Mouse (Mus musculus) lung, postnatal 10 days (tissue): ENCODE results near the gene Vac14.
A peak's percentile ranks its signal among the peaks of the same experiment; 100 is the strongest.
"Not testable (repeated sequence)": the region's sequence is repeated elsewhere in the genome, so short reads cannot be mapped to it uniquely, and the experiment has no call there.

Experiments used
- DNase-seq: peaks from one replicate; pipeline ENCODE4 v3.0.0; 2021

Vac14 gene

DNA sequence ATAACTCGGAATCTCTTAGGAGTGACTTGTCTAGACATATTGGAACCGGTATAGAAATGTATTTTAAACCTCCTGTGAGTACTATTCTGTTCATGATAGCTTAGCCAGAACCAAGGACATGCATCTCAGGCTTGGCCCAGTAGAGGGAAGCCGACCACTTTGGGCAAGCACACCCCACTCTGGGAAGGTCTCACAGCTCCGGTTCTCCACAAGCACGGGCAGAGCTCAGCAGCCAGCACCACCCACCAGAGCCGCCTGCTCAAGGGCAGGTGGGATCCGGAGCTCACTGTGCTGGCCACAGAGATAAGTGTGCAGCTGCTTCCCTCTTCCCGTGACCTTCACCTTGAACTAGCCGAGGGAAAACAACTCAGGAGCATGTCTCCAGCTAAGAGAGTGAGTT is 32.5 kb downstream of the Vac14 start:
- DNase-seq: peak; percentile 65

DNA sequence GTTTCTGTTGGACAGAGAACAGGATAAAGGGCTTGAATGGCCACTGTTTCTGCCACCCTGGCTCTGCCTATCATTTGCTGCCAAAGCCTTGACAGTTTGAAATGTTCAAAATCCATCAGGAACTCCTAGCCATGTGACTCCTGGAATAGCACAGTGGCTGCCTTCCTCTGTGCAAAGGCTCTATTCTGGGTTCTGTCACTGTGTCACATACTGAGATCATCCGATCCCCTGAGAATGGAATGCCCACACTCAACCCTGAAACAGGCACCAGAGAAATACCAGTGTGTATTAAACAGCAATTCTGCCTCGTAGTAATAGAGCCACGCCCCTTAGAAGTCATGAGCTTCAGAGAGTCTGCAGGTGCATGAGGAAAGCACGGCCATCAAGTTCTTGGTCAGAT is 33.5 kb downstream of the Vac14 start:
- no peak for DNase-seq

DNA sequence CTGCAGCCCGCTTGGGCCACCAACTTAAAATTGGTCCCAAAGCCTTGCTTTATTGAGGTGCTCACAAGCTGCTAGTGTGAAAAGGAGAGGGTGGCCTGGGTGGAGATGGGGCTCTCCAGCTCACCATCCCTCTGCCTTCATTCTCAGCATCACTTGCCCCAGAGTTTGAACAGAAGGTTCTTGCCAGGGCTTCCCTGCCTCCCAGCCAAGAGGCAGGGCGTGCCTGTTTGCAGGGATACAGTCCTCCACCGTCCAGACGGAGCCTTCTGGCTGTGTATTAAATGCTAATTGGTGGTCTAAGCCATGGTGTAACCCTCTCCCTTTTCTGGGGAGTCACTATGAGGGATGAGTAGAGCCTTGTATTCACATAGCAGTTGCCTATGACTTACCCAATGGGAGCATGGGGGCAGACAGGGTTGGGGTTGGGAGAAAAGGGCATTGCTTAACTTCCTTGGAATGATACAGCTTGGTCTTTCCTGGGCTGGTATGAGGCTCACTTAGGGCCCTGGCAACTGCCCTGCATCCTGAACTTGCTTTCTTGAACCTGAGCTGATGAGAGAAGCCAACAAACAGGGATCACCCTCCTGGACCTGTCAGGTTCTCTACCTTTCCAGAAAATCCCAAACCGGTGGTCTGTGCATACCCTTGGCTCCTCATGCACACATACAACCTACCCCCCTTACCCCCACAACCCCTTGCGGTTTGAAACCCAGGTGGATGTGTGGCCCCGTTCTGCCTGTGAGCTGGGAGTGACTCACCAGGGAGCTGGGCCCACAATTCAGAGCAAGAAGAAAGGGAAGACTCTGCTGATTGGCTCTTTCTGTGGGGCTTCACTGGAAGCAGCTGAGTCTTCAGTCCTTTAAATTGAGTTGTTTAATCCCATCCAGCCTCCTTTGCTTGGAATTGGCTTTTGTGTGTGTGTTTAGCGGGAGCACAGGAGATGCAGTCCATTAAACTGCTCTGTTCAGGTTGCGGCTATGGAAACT is 36.0 kb downstream of the Vac14 start:
- no peak for DNase-seq

DNA sequence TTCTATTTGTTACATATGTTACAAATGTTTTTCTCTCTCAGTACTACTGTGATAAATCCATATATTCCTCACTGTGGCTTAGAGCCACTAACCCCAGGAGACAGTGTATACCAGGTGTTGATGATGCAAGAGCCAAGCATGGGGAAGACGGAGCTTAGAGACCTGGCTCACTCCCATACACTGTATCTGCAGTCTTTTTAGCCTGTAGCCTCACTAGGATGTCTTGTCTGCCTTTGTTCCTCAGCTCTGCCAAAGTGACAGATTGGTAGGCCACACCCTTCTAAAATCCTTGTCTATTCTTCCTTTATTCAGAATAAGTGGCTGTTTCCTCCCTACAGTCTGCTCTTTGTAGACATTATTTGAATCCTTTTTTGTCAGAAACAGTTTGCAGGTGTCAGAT is 37.4 kb downstream of the Vac14 start:
- no peak for DNase-seq

DNA sequence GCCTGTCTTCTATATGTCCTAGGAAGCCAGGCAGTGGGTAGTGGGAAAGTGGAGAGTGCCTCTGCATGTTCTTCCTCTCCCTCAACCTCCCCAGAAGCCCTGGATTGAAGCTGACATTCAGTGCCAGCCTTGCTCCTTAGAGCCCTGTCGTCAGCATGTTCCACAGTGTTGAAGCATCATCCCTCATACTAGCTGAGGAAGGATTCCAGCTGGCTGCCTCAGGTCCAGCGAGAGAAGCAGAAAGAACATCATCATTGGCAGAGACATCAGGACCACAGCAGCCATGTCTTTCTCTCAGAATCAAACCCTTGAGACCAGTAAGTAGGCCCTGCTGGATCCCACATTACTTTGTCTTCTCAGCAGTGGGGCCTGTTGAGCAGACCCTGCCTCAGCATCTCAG is 39.3 kb downstream of the Vac14 start:
- no peak for DNase-seq

DNA sequence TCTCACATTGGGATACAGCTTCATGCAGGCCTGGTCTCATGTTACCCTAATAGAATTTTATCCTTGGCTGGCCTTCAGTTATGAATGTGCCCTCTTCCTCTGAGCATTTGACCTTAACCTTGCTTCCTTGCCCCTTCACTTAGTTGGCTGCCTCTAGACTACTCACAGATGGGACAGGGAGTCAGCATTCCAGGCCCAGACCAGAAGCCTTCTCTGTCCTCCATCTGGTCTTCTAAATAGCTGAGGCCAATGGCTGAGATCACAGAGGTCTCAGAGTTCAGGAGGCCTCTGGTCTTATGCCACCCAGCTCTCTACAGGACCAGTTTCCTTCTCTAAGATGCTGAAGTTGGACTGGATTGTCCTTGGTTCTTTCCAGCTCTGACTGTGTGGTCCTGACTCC is 41.7 kb downstream of the Vac14 start:
- DNase-seq: no peak

DNA sequence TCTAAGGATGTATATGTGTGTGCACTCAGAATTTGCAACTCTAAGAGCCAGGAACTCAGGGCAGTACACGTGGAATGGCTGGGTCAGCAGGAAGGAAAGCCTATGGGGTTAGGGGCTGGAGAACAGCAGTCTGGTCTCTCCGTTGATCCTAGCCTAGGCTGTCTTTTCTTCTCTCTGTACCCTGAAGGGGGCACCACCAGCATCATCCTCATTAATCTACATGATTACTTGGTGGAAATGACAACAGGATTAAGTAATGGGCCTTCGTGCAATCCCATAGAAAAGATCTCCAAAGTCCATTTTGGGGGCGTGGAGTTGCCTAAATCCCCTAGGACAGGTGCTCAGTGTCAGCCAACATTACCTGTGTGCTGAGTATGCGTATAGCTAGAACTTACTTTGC is 44.2 kb downstream of the Vac14 start:
- DNase-seq: peak; percentile 43

DNA sequence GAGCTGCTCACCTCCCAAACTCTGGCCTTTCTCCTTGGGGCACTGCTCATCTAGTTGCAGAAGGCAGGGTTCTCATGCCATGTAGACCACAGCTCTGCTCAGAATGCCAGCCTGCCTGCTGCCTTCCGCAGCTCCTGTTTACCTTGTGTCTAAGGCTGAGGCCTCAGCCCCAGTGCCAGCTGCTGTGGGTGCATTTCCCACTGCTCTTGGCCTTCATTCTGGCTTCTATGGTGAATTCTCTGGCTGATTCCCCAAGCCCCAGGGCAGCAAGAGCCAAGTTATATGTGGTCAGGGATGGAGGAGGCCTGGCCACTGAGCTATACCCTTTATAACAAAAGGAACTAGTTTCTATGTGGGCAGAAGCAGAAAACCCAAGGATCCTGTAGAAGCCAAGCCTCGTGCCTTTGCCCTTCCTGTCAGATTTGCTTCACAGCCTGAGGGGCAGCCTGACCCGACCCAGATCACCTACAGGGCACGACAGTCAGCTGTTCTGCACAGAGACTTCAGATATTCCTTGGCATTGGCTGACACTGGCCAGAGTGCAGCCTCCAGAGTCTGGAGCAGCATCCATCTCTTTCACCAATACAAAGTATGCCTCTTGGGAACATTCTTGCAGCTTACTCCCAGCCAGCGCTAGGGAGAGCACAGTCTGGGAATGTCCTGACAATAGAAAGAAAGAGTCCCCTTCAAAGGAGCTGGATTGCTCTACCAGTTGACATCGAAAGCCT is 44.8 kb downstream of the Vac14 start:
- peak; percentile 41 for DNase-seq

DNA sequence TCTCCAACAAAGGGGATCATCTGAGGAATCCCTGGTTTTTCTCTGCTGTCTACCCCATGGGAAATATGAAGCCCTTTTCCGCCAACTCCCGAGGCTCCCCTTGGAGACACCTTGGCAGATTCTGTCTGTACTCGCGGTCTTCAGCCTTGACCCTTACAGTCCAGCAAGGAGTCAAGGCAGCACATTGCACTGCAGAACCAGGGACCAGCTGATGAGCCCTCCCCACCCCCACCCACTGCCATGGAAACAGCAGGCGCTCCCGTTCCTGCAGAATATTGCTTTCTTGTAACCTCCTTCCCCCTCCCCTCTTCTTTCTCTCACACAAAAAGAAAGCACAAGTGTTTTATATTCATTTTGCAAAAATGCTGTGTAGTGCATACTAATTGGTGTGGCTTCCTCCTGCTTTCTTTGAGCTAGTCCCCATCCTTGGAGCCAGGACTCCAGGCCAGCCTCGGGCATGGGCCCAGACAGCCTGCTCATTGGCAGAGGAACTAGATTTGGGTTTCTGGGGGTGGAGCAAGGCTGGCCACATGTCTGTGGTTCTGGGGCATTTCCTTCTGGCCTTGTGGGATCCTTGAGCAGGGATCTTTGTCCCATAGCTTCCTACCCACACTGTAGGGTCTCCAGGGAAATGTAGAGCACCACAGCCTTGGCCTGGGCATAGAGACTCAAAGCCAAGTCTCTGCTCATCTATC is 46.0 kb downstream of the Vac14 start:
- peak; percentile 85 for DNase-seq

DNA sequence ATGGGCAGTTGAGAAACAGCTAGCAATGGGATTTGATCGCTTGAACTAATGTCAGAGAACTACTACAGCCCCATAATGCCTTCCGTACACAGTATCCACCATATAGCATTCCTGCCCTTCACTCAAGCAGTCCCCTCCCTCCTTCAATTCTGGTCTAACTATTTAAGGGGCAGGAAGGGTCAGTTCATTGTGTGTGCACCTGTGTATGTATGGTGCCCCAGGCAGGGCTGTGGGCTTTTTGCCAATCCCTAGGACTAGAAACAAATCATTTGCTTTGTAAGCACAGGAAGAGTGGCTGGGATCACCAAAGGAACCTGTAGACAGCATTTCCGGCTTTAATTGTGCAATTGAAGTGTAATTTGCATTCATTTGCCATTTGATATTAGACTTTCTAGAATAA is 46.6 kb downstream of the Vac14 start:
- DNase-seq: no peak

DNA sequence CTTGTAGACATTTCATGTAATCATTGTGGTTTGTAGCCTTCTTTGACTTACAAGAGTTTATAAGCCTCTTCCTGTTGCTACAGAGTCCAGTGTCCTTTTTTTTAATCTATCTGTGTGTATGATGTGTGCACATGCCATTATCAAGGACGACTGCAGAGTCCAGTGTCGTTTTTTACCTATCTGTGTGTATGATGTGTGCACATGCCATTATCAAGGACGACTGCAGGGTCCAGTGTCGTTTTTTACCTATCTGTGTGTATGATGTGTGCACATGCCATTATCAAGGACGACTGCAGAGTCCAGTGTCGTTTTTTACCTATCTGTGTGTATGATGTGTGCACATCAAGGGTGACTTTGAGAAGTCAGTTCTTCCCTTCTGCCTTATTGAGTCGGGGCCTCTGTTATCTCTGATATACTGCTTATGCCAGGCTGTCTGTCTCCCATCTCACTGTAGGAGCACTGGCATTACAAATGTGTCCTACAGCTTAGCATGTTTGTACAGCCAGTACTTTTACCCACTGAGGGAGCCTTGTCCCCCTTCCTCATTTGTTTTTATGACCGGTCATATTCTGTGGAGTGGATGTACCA is 49.3 kb downstream of the Vac14 start:
- DNase-seq: not testable (repeated sequence)

DNA sequence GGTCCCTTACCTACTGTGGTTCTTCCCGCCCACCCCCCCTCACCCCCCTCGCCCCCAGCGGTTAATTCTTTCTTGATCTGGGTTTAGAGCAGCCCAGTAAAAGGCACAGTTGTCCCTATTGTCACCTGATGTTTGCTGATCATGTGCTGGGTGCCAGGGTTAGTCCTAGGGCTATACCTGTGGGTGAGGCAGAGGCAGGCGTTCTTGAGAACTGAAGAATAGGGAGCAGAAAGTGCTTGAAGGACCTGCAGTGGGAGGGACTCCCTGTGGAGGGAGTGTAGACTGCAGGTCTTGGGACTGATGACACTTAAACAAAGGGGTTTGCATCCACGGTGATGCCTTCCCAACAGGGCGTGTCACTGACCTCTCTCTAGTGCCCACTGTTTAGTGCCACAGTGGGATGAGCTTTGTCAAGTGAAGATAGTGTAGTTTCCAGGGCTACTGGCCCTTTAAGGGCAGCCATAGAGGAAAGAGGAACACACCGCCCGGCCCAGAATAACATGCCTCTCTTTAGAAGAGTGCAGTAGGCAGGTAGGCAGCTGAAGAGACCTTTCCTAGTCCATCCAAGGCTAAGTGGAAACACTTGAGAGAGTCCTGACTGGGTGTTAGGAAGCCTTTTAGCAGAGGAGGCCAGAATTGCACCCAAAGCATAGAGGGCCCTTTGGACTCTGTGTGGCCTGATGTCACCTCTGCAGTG is 51.7 kb downstream of the Vac14 start:
- peak; percentile 26 for DNase-seq

DNA sequence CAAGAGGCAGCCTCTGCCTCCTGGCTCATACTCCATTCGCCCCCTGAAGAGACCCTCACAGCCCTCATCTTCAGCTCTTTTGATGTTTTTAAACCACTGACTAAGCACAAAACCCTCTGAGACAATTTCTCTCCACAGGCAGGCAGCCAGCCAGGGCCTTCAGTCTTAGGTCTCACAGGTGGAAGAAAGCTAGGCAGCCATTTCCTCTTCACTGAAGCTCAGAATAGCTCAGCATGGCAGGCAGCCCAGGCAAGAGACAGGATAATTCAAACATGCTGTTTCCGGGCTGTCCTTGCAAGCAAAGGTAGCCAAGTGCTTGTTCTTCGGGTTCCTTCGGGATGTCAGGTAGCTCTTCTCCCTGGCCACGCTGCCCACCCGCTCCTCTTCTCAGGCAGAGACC is 52.9 kb downstream of the Vac14 start:
- DNase-seq: peak; percentile 64

DNA sequence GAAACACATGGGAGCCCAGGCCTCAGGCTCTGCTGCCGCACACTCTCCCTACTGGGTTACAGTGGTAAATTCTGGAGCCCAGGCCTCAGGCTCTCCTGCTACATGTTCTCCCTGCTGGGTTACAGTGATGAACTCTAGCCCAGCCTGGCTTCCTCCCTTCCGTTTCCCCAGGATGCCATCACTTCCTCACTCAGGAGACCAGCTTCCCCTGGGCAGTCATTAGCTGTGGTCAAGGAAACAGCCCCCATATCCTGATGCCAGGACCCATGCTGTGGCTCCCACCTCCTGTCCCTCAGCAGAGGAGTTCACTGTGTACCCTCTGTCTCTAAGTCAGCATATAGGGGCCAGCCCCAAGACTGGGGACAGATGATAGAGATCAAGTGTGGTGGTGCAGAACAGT is 53.7 kb downstream of the Vac14 start:
- peak; percentile 63 for DNase-seq

DNA sequence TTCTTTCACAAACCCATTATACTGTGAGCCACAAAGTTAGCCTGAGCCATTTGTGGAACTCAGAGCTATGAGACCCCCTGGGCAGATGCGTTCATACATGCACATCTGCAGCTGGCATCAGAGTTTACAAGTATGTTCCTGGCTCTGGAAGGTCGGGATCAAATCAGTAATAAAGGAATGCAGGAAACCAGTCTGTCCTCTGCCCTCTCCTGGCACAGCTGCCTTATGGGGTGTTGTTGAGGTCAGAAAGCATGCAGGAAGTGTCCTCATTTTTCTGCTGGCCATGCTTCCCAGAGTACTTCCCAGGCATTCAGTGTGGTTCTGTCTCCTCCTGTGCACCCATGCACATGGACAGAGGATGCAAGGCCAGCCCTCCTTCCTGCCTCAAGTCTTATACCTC is 54.8 kb downstream of the Vac14 start:
- peak; percentile 70 for DNase-seq

DNA sequence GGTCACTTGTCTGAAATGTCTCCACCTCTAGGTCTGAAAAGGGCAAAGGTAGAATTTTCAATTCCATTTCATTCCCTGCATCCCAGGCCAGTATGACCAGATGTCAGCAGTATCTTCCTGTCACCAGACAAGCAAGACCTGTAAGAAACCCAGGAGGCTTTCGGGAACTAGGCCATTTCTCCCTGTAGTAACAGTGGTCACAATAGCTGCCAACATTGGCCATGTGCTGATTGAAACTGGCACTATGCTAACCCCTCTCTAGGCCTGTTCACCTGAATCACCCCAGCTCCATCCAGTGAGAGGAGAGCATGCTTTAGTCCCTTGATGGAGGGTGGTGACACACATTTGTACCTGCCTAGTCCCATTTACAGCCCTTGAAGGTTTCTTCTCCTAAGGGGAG is 56.2 kb downstream of the Vac14 start:
- no peak for DNase-seq

DNA sequence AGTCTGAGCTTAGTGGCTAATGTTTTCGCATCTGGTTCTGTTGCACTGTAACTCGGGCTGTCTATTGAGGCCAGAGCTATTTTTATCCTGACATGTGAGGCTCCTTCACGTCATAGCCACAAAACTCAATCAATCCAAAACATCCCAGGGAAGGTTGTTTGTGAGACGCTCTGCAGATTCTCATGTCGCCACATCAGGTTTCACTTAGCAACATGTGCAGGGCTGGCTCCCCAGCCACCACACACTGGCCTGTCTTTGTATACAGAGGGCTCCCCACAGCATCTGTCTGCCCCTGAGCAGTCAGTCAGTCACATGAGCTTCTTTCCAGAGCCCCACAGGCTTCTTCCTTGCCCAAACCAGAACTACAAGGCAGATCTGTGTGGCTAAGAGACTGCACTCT is 58.3 kb downstream of the Vac14 start:
- peak; percentile 80 for DNase-seq

DNA sequence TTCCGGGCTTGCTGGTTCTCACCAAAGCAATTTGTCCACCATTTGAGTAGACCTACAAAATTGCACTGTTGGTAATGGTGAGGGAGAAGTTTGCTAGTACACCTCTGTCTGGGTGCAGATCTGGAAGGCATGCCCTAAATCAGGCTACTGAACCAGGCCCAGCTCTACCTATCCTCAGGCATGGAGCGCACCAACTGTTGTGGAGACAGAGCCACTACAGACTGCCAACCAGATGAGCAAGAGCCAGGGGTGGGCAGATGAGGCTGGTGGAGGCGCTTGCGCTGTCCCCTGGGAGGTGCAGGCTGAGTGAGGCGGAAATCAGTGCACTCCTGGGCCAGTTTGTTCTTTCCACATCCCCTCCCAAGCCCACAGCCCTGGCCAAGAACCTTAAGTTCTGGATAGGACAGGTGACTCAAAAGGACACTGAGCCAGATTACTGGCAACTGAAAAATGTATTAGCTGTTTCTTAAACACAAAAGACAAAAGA is 58.8 kb downstream of the Vac14 start:
- no peak for DNase-seq

DNA sequence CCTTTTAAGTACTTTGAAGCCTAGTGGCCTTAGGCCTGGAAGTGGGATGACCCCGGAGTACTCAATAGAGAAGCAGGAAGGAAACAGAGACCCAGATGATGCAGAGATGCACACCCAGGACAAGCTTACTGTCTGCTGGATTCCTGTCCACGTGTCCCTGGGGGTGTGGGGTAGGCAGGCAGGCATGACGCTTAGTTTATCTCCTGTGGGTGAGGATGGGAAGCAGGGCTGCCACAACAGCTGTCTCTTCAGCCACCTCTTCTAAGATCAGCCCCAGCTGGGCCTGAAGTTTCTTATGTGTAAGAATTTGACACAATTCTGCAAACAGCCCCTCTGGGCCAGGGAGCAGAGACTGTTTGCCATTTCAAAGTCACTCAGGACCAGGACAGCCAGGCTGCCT is 60.6 kb downstream of the Vac14 start:
- peak; percentile 57 for DNase-seq

DNA sequence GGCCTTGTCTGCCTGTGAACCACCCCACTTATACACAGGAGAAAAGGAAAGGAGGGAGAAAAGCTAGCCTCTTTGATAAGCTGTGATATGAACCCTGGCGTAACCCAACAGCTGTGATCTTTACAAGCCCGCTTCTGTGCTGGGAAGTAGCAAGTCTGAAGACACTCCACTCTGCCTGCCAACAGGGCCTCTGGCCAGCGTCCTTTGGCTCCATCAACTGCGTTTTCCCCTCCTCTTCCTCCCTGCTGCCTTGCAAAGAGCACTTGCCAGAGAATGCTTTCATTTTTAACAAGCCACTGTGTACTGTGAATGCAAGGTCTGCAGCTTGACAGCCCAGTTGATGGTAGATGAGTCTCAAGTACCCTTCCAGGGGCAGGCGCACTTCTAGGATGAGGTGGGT is 69.3 kb downstream of the Vac14 start:
- peak; percentile 93 for DNase-seq

DNA sequence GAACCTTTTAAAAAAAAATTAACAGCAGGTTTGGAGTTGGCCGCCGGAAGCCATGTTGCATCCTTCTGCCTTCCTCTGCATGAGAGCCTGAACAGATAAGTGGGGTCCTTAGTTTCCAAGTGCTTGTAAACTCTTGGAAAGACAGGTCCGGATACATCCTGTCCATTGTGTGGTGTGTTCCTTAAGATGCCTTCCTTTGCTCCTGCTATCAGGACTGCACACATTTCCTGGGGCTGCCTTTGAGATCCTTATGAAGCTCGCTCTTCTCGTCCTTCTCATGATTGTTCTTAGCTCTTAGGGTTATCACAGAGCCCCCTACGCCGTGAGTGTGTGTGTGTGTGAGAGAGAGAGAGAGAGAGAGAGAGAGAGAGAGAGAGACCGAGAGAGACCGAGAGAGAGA is 71.6 kb downstream of the Vac14 start:
- DNase-seq: peak; percentile 42

DNA sequence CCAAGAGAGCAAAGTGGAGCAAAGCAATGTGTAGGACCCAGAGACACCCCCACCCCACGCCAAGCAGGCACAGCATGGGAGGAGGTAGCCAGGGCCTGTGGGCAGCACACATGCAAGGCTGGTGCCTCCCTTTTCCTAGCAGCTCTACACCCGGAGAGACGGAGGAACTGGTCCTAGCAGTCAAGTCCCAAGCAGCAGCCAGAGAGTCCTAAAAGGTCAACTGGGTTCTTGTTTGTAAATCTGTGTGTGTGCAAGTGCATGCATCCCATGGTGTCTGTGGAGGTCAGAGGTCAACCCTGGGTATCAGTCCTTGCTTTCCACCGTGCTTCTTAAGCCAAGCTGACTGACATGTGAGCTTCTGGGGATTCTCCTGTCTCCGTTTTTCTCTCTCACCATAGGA is 75.8 kb downstream of the Vac14 start:
- DNase-seq: no peak
